Mouse (Mus musculus): ENCODE results near the gene Dhdh.

GRCm38 (mm10) chr7:45451344-45451982, 37.1 kb downstream of the Dhdh start:
- no peak for TF ChIP-seq POLR2A (IDR thresholded peaks at IDR 0.05; ENCODE audit: low read depth, low read length)
- TF ChIP-seq CTCF (IDR thresholded peaks at IDR 0.05; ENCODE audit: extremely low read depth, insufficient read length, insufficient replicate concordance, low read depth, low read length) = peak; percentile 92; the same call in 1 of the 2 replicates
